Mouse (Mus musculus) hindbrain, embryonic 16.5 days (tissue): ENCODE data around the gene Hecw2. TPM values are rescaled to one million over a fixed set of nuclear protein-coding genes. Genes with fewer than 3 reads are reported as not detected.
A peak's percentile ranks its signal among the peaks of the same experiment; 100 is the strongest.

ENCODE experiments used
- ATAC-seq: fragments of 200-750 bp; cut with Nextera tagmentation; 2 replicates; pipeline ENCODE4 v1.8.0; 2017; ENCODE audit warnings: moderate TSS enrichment, moderate library complexity
- H3K27ac ChIP-seq: fragments of 300-500 bp; sonication (generic); 2 replicates; pipeline ENCODE4 v1.5.1; 2014; ENCODE audit warnings: low read depth, mild to moderate bottlenecking, control low read depth, low read length, moderate library complexity
- H3K27me3 ChIP-seq: fragments of 300-500 bp; sonication (generic); replicated peaks from 2 replicates; pipeline ENCODE4 v1.6.1; 2014; ENCODE audit warnings: low read length; ENCODE audit not compliant: control insufficient read depth, insufficient read depth
- H3K36me3 ChIP-seq: fragments of 300-500 bp; sonication (generic); 2 replicates; pipeline ENCODE4 v1.6.1; 2014; ENCODE audit warnings: mild to moderate bottlenecking, low read length, moderate library complexity, mixed read lengths; ENCODE audit not compliant: control insufficient read depth, insufficient read depth
- H3K4me1 ChIP-seq: fragments of 300-500 bp; sonication (generic); 2 replicates; pipeline ENCODE4 v1.6.1; 2014; ENCODE audit warnings: low read depth, low read length; ENCODE audit not compliant: control insufficient read depth, insufficient read depth
- H3K4me2 ChIP-seq: fragments of 300-500 bp; sonication (generic); 2 replicates; pipeline ENCODE4 v1.6.1; 2014; ENCODE audit warnings: mild to moderate bottlenecking, low read length, control low read depth, moderate library complexity
- H3K4me3 ChIP-seq: fragments of 300-500 bp; sonication (generic); 2 replicates; pipeline ENCODE4 v1.5.1; 2014; ENCODE audit warnings: mild to moderate bottlenecking, low read length, control low read depth, moderate library complexity
- H3K9ac ChIP-seq: fragments of 300-500 bp; sonication (generic); 2 replicates; pipeline ENCODE4 v1.6.1; 2014; ENCODE audit warnings: low read depth, mild to moderate bottlenecking, control low read depth, low read length, moderate library complexity
- H3K9me3 ChIP-seq: fragments of 300-500 bp; sonication (generic); 2 replicates; pipeline ENCODE4 v1.6.1; 2014; ENCODE audit warnings: mild to moderate bottlenecking, low read length, moderate library complexity; ENCODE audit not compliant: control insufficient read depth
- WGBS: fragments of 180-500 bp; shearing (Covaris S2); extraction: QIAGEN DNeasy Blood & Tissue Kit; methylation state at CpG from one replicate; pipeline ENCODE4 v1.1.7; 2014; 5-methylcytosine and 5-hydroxymethylcytosine counted together
- polyA plus RNA-seq: library from polyadenylated mRNA; unstranded; fragments of >200 nt; fragmentation: Nextera tagmentation; extraction: Ambion mirVana; gene quantifications from 2 replicates; pipeline ENCODE4 v1.2.1, GENCODE M21; 2015

Gene Hecw2
- polyA plus RNA-seq, 1 experiment from 2014 or later: 8.0 TPM

GRCm38 (mm10) chr1:54121071-54121730 is 73.8 kb downstream of the Hecw2 start:
- Histone ChIP-seq H3K4me3 (no peak overlapping the region), H3K36me3 (no peaks in the 10 kb centered on the region)
- WGBS: 87% methylated on average over 5 of the region's 5 CpGs

GRCm38 (mm10) chr1:54119638-54120320 is 75.2 kb downstream of the Hecw2 start:
- no peak overlapping the region for H3K9ac ChIP-seq
- no peaks in the 10 kb centered on the region for H3K9me3 ChIP-seq
- no peak overlapping the region for H3K4me3 ChIP-seq
- 51% methylated on average over 9 of the region's 9 CpGs for WGBS
- H3K4me1 ChIP-seq: peaks cover 7% of the 10 kb centered on the region; the same call in 1 of the 2 replicates
- no peak overlapping the region for H3K27ac ChIP-seq
- peak; percentile 53 for ATAC-seq
- no peaks in the 10 kb centered on the region for H3K27me3 ChIP-seq
- no peaks in the 10 kb centered on the region for H3K36me3 ChIP-seq
- no peak overlapping the region for H3K4me2 ChIP-seq

More at GRCm38 (mm10) chr1:54121071-54121730, 73.8 kb downstream of the Hecw2 start:
- Histone ChIP-seq H3K4me1 (peaks cover 7% of the 10 kb centered on the region; the same call in 1 of the 2 replicates), H3K4me2 (no peak overlapping the region), H3K27me3 (no peaks in the 10 kb centered on the region), H3K9me3 (no peaks in the 10 kb centered on the region), H3K9ac (no peak overlapping the region), H3K27ac (no peak overlapping the region)
- no peak for ATAC-seq

- 78% methylated on average over 8 of the region's 8 CpGs for WGBS
- H3K4me3 ChIP-seq: no peak overlapping the region
Measured at GRCm38 (mm10) chr1:54118342-54118973, 76.5 kb downstream of the Hecw2 start.

GRCm38 (mm10) chr1:54110920-54111605 is 83.9 kb downstream of the Hecw2 start:
- no peak overlapping the region for H3K4me3 ChIP-seq
- H3K4me2 ChIP-seq: no peak overlapping the region
- H3K27ac ChIP-seq: no peak overlapping the region
- no peaks in the 10 kb centered on the region for H3K9me3 ChIP-seq
- WGBS: 84% methylated on average over 8 of the region's 8 CpGs
- no peaks in the 10 kb centered on the region for H3K36me3 ChIP-seq
- H3K9ac ChIP-seq: no peak overlapping the region
- no peaks in the 10 kb centered on the region for H3K4me1 ChIP-seq
- no peaks in the 10 kb centered on the region for H3K27me3 ChIP-seq
- ATAC-seq: no peak

More at GRCm38 (mm10) chr1:54118342-54118973, 76.5 kb downstream of the Hecw2 start:
- Histone ChIP-seq H3K4me1 (peaks cover 7% of the 10 kb centered on the region; the same call in 1 of the 2 replicates), H3K9me3 (no peaks in the 10 kb centered on the region), H3K36me3 (no peaks in the 10 kb centered on the region), H3K27ac (no peak overlapping the region), H3K4me2 (no peak overlapping the region), H3K9ac (no peak overlapping the region), H3K27me3 (no peaks in the 10 kb centered on the region)
- no peak for ATAC-seq

- 67% methylated on average over 5 of the region's 5 CpGs for WGBS
- no peak overlapping the region for H3K4me3 ChIP-seq
- ATAC-seq: no peak
Measured at GRCm38 (mm10) chr1:54109255-54109654, 85.7 kb downstream of the Hecw2 start.

GRCm38 (mm10) chr1:54106756-54107155 is 88.2 kb downstream of the Hecw2 start:
- no peaks in the 10 kb centered on the region for H3K9me3 ChIP-seq
- WGBS: 91% methylated on average over 3 of the region's 3 CpGs
- no peaks in the 10 kb centered on the region for H3K27me3 ChIP-seq
- no peak overlapping the region for H3K4me2 ChIP-seq
- no peaks in the 10 kb centered on the region for H3K36me3 ChIP-seq
- no peak overlapping the region for H3K27ac ChIP-seq
- H3K4me1 ChIP-seq: no peaks in the 10 kb centered on the region
- no peak for ATAC-seq
- no peak overlapping the region for H3K4me3 ChIP-seq
- H3K9ac ChIP-seq: no peak overlapping the region

More at GRCm38 (mm10) chr1:54109255-54109654, 85.7 kb downstream of the Hecw2 start:
- no peak overlapping the region for H3K4me2 ChIP-seq
- H3K9ac ChIP-seq: no peak overlapping the region
- H3K9me3 ChIP-seq: no peaks in the 10 kb centered on the region
- H3K27ac ChIP-seq: no peak overlapping the region
- no peaks in the 10 kb centered on the region for H3K36me3 ChIP-seq
- no peaks in the 10 kb centered on the region for H3K27me3 ChIP-seq
- no peaks in the 10 kb centered on the region for H3K4me1 ChIP-seq

- WGBS: 90% methylated on average over 3 of the region's 3 CpGs
- Histone ChIP-seq H3K4me3 (no peak overlapping the region), H3K9me3 (no peaks in the 10 kb centered on the region), H3K27ac (no peak overlapping the region), H3K27me3 (no peaks in the 10 kb centered on the region), H3K4me2 (no peak overlapping the region), H3K4me1 (no peaks in the 10 kb centered on the region), H3K36me3 (no peaks in the 10 kb centered on the region), H3K9ac (no peak overlapping the region)
- no peak for ATAC-seq
Measured at GRCm38 (mm10) chr1:54079708-54080107, 115.3 kb downstream of the Hecw2 start.

GRCm38 (mm10) chr1:54074456-54074855 is 120.5 kb downstream of the Hecw2 start:
- H3K27me3 ChIP-seq: no peaks in the 10 kb centered on the region
- no peak overlapping the region for H3K4me2 ChIP-seq
- H3K9ac ChIP-seq: no peak overlapping the region
- no peaks in the 10 kb centered on the region for H3K9me3 ChIP-seq
- no peak overlapping the region for H3K27ac ChIP-seq
- WGBS: 69% methylated on average over 1 of the region's 1 CpGs
- no peaks in the 10 kb centered on the region for H3K36me3 ChIP-seq
- H3K4me1 ChIP-seq: no peaks in the 10 kb centered on the region
- no peak overlapping the region for H3K4me3 ChIP-seq
- ATAC-seq: no peak

- Histone ChIP-seq H3K4me3 (no peak overlapping the region), H3K36me3 (no peaks in the 10 kb centered on the region), H3K27me3 (no peaks in the 10 kb centered on the region), H3K4me1 (no peaks in the 10 kb centered on the region), H3K27ac (no peak overlapping the region), H3K9ac (no peak overlapping the region), H3K4me2 (no peak overlapping the region), H3K9me3 (no peaks in the 10 kb centered on the region)
- no peak for ATAC-seq
- 85% methylated on average over 2 of the region's 2 CpGs for WGBS
Measured at GRCm38 (mm10) chr1:54070121-54070520, 124.8 kb downstream of the Hecw2 start.
